Mouse (Mus musculus): ENCODE measurements around the gene Wnt10b.

DNA sequence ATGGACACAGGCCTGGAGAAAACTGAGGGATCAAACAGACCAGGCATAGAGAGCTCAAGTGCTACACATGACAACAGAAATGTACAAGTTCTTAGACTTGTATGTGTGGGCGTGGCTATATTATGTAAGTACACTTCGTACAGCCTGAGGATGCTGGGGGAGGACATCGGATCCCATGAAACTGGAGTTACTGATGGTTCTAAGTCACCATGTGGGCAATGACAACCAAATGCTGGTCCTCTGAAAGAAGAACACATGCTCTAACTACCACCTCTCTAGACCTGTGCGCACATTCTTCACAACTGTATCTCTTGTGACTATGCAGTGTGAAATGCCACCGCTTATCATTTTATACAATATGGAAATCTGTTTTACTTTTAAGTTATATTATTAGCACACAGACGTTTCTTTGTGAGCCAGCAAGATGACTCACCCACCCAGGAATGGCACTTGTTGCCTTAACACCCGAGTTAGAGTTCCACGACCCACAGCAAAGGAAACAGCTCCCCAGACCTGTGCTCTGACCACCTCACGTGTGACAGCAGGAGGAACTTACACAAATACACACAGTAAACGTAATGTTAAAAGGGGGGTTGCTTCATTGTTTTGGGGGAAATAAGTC lies 31.5 kb downstream of the Wnt10b start:
- TF ChIP-seq FLI1 (IDR thresholded peaks at IDR 0.05; ENCODE audit: low read length): no peak
- no peak for TF ChIP-seq GATA1 (IDR thresholded peaks at IDR 0.05; ENCODE audit: borderline replicate concordance, low read length)
